Comparison of ENCODE assay signal across 8 mouse cellular contexts in the genomic region with DNA sequence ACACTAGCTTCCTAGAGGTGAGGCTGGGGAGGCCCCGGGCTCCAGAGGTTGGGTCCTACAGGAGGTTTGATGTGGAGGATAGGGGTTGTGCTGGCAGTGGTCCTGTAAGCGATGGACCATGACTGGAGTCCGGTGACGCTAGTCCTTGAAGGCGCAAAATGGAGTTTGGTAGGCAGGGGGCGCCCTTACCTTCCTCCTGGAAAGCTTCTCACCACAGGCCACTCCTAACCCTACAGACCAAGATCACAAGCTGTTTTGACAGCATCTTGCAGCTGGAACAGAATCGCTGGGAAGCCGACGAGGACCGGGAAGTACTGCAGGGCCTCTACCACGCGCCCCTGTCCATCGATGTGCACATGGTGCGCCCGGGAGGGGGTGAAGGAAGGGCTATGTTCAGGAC. TPM values are rescaled to one million over a fixed set of nuclear protein-coding genes. Genes with fewer than 3 reads are reported as not detected.
DNase-seq lines count a peak whose midpoint lies in the region; ATAC-seq and TF ChIP-seq lines count a peak whose summit lies in the region.

No protein-coding gene starts in this region.

- H3K4me1 ChIP-seq in lung, embryonic 16.5 days (replicated peaks; ENCODE audit: control insufficient read depth, insufficient read depth, low read length), result peaks cover 36% of the 10 kb centered on the region

- no peak overlapping the region for H3K4me3 ChIP-seq in C2C12 (ENCODE audit: insufficient read depth, poor library complexity, severe bottlenecking)
- H3K4me3 ChIP-seq in lung, embryonic 16.5 days (ENCODE audit: low read length), result no peak overlapping the region

- peaks cover 6% of the 10 kb centered on the region for H3K79me3 ChIP-seq in C2C12 (ENCODE audit: low read depth)

- ATAC-seq in erythroid progenitor cell, adult 5-6 weeks (replicated peaks; ENCODE audit: low FRiP score, poor library complexity, severe bottlenecking), result peak; percentile 47
- peak; percentile 30; the same call in 1 of the 2 replicates for ATAC-seq in lung, embryonic 16.5 days (ENCODE audit: low read depth)

- H3K4me2 ChIP-seq in lung, embryonic 16.5 days (ENCODE audit: low read depth, low read length), result no peak overlapping the region

- peak; percentile 84 for DNase-seq in brain, adult 2 months (ENCODE audit: low read depth, low spot score)
- DNase-seq in heart, postnatal 36 days, result peak; percentile 88 to 94
- DNase-seq in layer of hippocampus, adult 11-12 months (ENCODE audit: low spot score), result peak; percentile 86
- DNase-seq in ovary, postnatal 10 days (ENCODE audit: low spot score), result peak; percentile 79
- DNase-seq in thymus, postnatal 25 days, result peak; percentile 65

- no peaks in the 10 kb centered on the region for H3K27me3 ChIP-seq in C2C12 (ENCODE audit: control insufficient read depth, insufficient read depth, insufficient read length)
- peaks cover 63% of the 10 kb centered on the region for H3K27me3 ChIP-seq in lung, embryonic 16.5 days (ENCODE audit: control insufficient read depth, insufficient read depth, low read depth, low read length)

- H3K36me3 ChIP-seq in C2C12 (ENCODE audit: control insufficient read depth, insufficient read depth), result no peaks in the 10 kb centered on the region
- H3K36me3 ChIP-seq in lung, embryonic 16.5 days (ENCODE audit: control insufficient read depth, insufficient read depth, low read length), result 0 out of 2 replicates have a peak, but pooled peaks cover 2% of the 10 kb centered on the region

- H3K9ac ChIP-seq in lung, embryonic 16.5 days (ENCODE audit: low read length), result no peak overlapping the region

- intact Hi-C loops in heart, postnatal 36 days (cut with DNase I), result loop anchor here (1.0 kb wide), 1 partner anchor 80 kb away; no protein-coding TSS in a partner anchor

- no peaks in the 10 kb centered on the region for H3K9me3 ChIP-seq in lung, embryonic 16.5 days (ENCODE audit: control insufficient read depth, low read length)

- WGBS in lung, embryonic 16.5 days, result 6% methylated on average over 15 of the region's 15 CpGs

- H3ac ChIP-seq in C2C12 (ENCODE audit: control insufficient read depth, insufficient read length, low read depth), result no peak overlapping the region

- peak; percentile 90 for TF ChIP-seq CTCF in C2C12 (IDR thresholded peaks at IDR 0.05; ENCODE audit: control insufficient read depth, insufficient read depth, insufficient read length)

- peaks cover 19% of the 10 kb centered on the region for H3K79me2 ChIP-seq in C2C12 (ENCODE audit: control insufficient read depth, insufficient read depth)

- H3K27ac ChIP-seq in lung, embryonic 16.5 days (ENCODE audit: low read length), result no peak overlapping the region

TF ChIP-seq in C2C12, 6 proteins besides CTCF, POLR2A, EP300 and RAD21:
- TF ChIP-seq MAX (IDR thresholded peaks at IDR 0.05), result peak; percentile 11
- TF ChIP-seq USF1 (IDR thresholded peaks at IDR 0.05; ENCODE audit: low read depth), result no peak
- no peak for TF ChIP-seq CEBPB (IDR thresholded peaks at IDR 0.05; ENCODE audit: low read depth)

RNA-seq across cellular contexts. Expression of gene Exoc3l4, which starts 8.4 kb away (rescaled TPM):
- polyA plus RNA-seq in C2C12 (2012; fragmentation: generic; extraction: Trizol), result 58.3 TPM
- total RNA-seq in erythroid progenitor cell, adult 5-6 weeks (2015; ENCODE audit: low replicate concordance), result 2.2 TPM in 1 of 2 replicates, not detected in the other
- total RNA-seq in erythroid progenitor cell, adult 5-6 weeks (2017; ENCODE audit: low replicate concordance), result not detected in 2 replicates
- total RNA-seq in heart, postnatal 36 days (2021), result 1 to 10 TPM; 2.9 to 3.0 TPM
- 13.0 and 14.5 TPM in 2 replicates for polyA plus RNA-seq in lung, embryonic 16.5 days (2015; fragmentation: Nextera tagmentation; extraction: Ambion mirVana)

RNA-seq across cellular contexts. Expression of gene Tnfaip2, which starts 17.0 kb away (rescaled TPM):
- 119 TPM for polyA plus RNA-seq in C2C12 (2012; fragmentation: generic; extraction: Trizol)
- total RNA-seq in erythroid progenitor cell, adult 5-6 weeks (2015; ENCODE audit: low replicate concordance), result 75.7 and 109 TPM in 2 replicates
- total RNA-seq in erythroid progenitor cell, adult 5-6 weeks (2017; ENCODE audit: low replicate concordance), result 238 and 415 TPM in 2 replicates
- 10 to 100 TPM; 32.7 to 38.8 TPM for total RNA-seq in heart, postnatal 36 days (2021)
- polyA plus RNA-seq in lung, embryonic 16.5 days (2015; fragmentation: Nextera tagmentation; extraction: Ambion mirVana), result 4.0 and 6.9 TPM in 2 replicates

RNA-seq across cellular contexts. Expression of gene Lbhd2, which starts 18.6 kb away (rescaled TPM):
- not detected for polyA plus RNA-seq in C2C12 (2012; fragmentation: generic; extraction: Trizol)
- total RNA-seq in erythroid progenitor cell, adult 5-6 weeks (2015; ENCODE audit: low replicate concordance), result not detected in 2 replicates
- not detected in 2 replicates for total RNA-seq in erythroid progenitor cell, adult 5-6 weeks (2017; ENCODE audit: low replicate concordance)
- total RNA-seq in heart, postnatal 36 days (2021), result not detected
- 0.79 and 0.80 TPM in 2 replicates for polyA plus RNA-seq in lung, embryonic 16.5 days (2015; fragmentation: Nextera tagmentation; extraction: Ambion mirVana)

RNA-seq across cellular contexts. Expression of gene Cdc42bpb, which starts 47.7 kb away (rescaled TPM):
- 48.1 TPM for polyA plus RNA-seq in C2C12 (2012; fragmentation: generic; extraction: Trizol)
- 0.42 and 9.7 TPM in 2 replicates for total RNA-seq in erythroid progenitor cell, adult 5-6 weeks (2015; ENCODE audit: low replicate concordance)
- 0.64 and 9.7 TPM in 2 replicates for total RNA-seq in erythroid progenitor cell, adult 5-6 weeks (2017; ENCODE audit: low replicate concordance)
- total RNA-seq in heart, postnatal 36 days (2021), result 10 to 100 TPM; 54.6 to 62.5 TPM
- polyA plus RNA-seq in lung, embryonic 16.5 days (2015; fragmentation: Nextera tagmentation; extraction: Ambion mirVana), result 34.4 and 36.1 TPM in 2 replicates
